Mouse (Mus musculus) liver, adult 2 months (tissue): ENCODE results near the gene Gm13030. TPM values are rescaled to one million over a fixed set of nuclear protein-coding genes. Genes with fewer than 3 reads are reported as not detected.
"Not testable (repeated sequence)": the region's sequence is repeated elsewhere in the genome, so short reads cannot be mapped to it uniquely, and the experiment has no call there.

Experiments used
- DNase-seq: peaks from one replicate; pipeline ENCODE4 v3.0.0-alpha.2; 2011; ENCODE audit warnings: low read depth, low spot score; ENCODE audit errors: extremely low read depth
- H3K27ac ChIP-seq: fragments of 200-500 bp; replicated peaks from 2 replicates; pipeline ENCODE4 v1.5.1; 2012; ENCODE audit warnings: low read depth, mild to moderate bottlenecking, control low read depth, inconsistent platforms, low read length; ENCODE audit not compliant: insufficient read depth
- H3K27me3 ChIP-seq: fragments of 200-500 bp; 2 replicates; pipeline ENCODE4 v1.6.1; 2012; ENCODE audit warnings: mild to moderate bottlenecking, moderate library complexity, low read length, inconsistent platforms; ENCODE audit not compliant: control insufficient read depth, insufficient read depth
- H3K36me3 ChIP-seq: fragments of 200-500 bp; 2 replicates; pipeline ENCODE4 v1.6.1; 2012; ENCODE audit warnings: low read length, inconsistent platforms; ENCODE audit not compliant: control insufficient read depth, insufficient read depth
- H3K4me1 ChIP-seq: fragments of 200-500 bp; 2 replicates; pipeline ENCODE4 v1.6.1; 2011; ENCODE audit warnings: low read length; ENCODE audit not compliant: control insufficient read depth, insufficient read depth
- H3K4me3 ChIP-seq: fragments of 200-500 bp; 2 replicates; pipeline ENCODE4 v1.5.1; 2011; ENCODE audit warnings: low read depth, mild to moderate bottlenecking, control low read depth, low read length, moderate library complexity; ENCODE audit not compliant: insufficient read depth
- H3K79me2 ChIP-seq: fragments of 200-500 bp; 2 replicates; pipeline ENCODE4 v1.6.1; 2012; ENCODE audit warnings: inconsistent platforms, mild to moderate bottlenecking, low read length, moderate library complexity; ENCODE audit not compliant: control insufficient read depth, insufficient read depth
- H3K9ac ChIP-seq: fragments of 200-500 bp; 2 replicates; pipeline ENCODE4 v1.6.1; 2012; ENCODE audit warnings: low read depth, mild to moderate bottlenecking, control low read depth, inconsistent platforms, low read length
- CTCF ChIP-seq: fragments of 200-500 bp; IDR thresholded peaks from 2 replicates; pipeline ENCODE4 v1.5.1; 2011; ENCODE audit warnings: low read depth, low read length, control low read depth
- POLR2A ChIP-seq: fragments of 200-500 bp; IDR thresholded peaks from 2 replicates; pipeline ENCODE4 v1.6.1; 2011; ENCODE audit warnings: low read length, control low read depth; ENCODE audit not compliant: insufficient read depth; ENCODE audit errors: extremely low read depth
- WGBS: fragments of 180-500 bp; shearing (Covaris S2); methylation state at CpG from one replicate; pipeline ENCODE4 v1.1.7; 2018; 5-methylcytosine and 5-hydroxymethylcytosine counted together
- polyA plus RNA-seq: library from polyadenylated mRNA; depleted of rRNA; stranded (reverse); fragments of >200 nt; gene quantifications from 2 replicates; pipeline ENCODE4 v1.2.3, GENCODE M21; 2012; rRNA removed
- total RNA-seq: library from RNA; depleted of rRNA; stranded (reverse); fragments of >200 nt; gene quantifications from 2 replicates; pipeline ENCODE4 v1.2.3, GENCODE M21; 2014; rRNA removed

Gene Gm13030
- total and polyA plus RNA-seq, 2 experiments: not detected

DNA sequence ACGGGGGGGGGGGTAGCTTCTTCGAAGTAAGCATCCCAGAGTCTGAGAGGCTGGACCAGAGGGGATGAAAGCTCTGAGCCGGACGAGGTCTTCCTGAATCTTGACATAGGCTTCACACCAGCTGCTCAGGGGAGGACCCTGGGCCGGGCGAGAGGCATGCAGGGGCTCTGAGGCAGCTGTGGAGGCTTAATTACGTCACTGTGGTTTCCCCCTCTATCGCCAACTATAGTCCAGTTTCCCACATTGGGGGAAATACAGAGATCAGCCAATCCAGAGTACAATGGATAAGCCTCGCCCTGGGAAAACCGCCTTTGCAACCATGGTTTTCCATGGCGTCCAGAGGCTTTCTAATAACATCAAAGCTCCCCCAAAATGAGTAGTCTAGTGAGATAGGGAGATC, 46.6 kb downstream of the Gm13030 start:
- Histone ChIP-seq H3K27me3 (no peaks in the 10 kb centered on the region), H3K9ac (no peak overlapping the region), H3K36me3 (no peaks in the 10 kb centered on the region), H3K4me3 (no peak overlapping the region), H3K27ac (no peak overlapping the region), H3K4me1 (no peaks in the 10 kb centered on the region), H3K79me2 (no peaks in the 10 kb centered on the region)
- DNase-seq: no peak
- no peak for TF ChIP-seq CTCF
- TF ChIP-seq POLR2A: no peak
- 58% methylated on average over 11 of the region's 11 CpGs for WGBS

DNA sequence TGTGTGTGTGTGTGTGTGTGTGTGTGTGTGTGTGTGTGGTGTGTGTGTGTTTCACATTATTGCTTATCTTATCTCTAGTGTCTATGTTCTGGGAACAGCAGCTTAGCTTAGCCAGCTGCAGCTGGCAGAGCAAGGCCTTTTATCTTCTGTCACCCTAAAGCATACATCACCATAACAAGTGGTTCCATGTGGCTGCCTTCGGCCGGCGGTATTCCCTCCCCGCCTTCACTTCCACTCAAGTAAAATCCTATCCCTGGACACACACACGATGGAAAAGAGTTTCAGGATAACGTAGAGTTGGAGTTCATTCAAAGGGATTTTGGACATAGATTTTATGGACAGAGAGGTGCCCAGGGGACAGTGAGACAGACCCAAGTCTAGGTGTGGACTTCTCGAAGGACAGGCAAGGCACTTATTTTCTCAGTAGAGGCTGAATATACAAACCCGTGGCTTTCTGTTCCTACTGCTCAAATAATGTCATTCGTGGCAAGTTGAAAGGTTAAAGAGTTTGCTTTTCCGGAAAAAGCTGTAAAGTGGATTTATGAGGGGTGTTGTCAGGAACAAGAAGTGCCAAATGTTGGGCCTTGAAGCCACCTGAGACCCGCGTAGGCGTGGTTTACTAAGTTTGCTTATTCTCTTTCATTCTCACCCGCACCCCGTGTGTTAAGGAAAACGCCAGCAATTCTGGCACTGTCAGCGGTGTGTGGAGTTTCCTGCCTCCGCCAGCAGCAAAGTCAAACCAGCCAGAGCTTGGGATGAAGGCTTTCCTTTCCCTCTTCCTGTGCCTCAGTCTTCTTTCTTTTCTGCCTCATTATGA, 47.8 kb downstream of the Gm13030 start:
- no peaks in the 10 kb centered on the region for H3K4me1 ChIP-seq
- H3K27me3 ChIP-seq: no peaks in the 10 kb centered on the region
- no peak for TF ChIP-seq CTCF
- no peak for TF ChIP-seq POLR2A
- no peak for DNase-seq
- WGBS: 34% methylated on average over 18 of the region's 18 CpGs
- H3K9ac ChIP-seq: no peak overlapping the region
- H3K27ac ChIP-seq: no peak overlapping the region
- no peaks in the 10 kb centered on the region for H3K36me3 ChIP-seq
- H3K4me3 ChIP-seq: no peak overlapping the region
- no peaks in the 10 kb centered on the region for H3K79me2 ChIP-seq

DNA sequence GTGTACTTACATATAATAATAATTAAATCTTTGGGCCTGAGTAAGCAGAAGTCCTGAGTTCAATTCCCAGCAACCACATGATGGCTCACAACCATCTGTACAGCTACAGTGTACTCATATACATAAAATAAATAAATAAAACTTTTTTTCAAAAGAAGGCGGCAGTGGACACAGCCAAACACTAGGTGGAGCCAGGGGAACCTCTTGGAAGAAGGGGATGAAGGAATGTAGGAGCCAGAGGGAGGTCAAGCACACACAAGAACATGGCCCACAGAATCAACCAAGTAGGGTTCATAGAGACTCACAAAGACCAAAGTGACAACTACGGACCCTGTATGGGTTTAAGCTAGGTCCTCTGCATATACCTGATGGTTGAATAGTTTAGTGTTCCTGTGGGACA, 49.1 kb downstream of the Gm13030 start:
- Histone ChIP-seq H3K4me3 (no peak overlapping the region), H3K9ac (no peak overlapping the region), H3K79me2 (no peaks in the 10 kb centered on the region), H3K27me3 (no peaks in the 10 kb centered on the region), H3K4me1 (no peaks in the 10 kb centered on the region), H3K27ac (no peak overlapping the region), H3K36me3 (no peaks in the 10 kb centered on the region)
- no peak for TF ChIP-seq CTCF
- no peak for TF ChIP-seq POLR2A
- DNase-seq: no peak
- WGBS: 91% methylated on average over 2 of the region's 2 CpGs

DNA sequence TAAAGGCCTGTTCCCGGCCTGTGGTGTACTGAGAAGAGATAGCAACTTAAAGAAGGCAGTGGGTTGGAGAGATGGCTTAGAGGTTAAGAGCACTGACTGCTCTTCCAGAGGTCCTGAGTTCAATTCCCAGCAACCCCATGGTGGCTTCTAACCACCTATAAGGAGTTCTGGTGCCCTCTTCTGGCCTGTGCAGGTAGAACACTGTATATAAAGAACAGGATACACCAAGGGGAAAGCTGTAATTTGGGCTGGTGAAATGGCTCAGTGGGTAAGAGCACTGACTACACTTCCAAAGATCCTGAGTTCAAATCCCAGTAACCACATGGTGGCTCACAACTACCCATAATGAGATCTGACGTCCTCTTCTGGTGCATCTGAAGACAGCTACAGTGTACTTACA, 49.6 kb downstream of the Gm13030 start:
- H3K36me3 ChIP-seq, H3K27me3 ChIP-seq, H3K79me2 ChIP-seq, H3K27ac ChIP-seq, H3K9ac ChIP-seq, DNase-seq, H3K4me3 ChIP-seq, H3K4me1 ChIP-seq: not testable (repeated sequence)
- 75% methylated on average over 2 of the region's 2 CpGs for WGBS

DNA sequence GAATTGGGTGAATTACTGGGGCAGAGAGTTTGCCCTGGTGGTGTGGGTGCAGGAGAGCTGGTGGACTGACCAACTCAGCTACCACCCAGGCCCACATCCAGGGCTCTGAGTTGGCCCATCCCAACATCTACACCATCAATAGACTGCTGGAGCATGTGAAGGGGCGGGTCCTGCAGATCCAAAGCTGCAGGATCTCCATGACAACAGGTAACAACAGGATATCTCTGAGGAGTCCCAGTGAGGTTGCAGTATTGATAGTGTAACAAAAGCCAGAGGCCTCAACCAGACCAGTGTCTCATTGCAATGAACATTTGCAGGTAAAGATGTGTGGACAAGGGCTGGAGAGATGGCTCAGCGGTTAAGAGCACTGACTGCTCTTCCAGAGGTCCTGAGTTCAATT, 52.7 kb downstream of the Gm13030 start:
- no peak overlapping the region for H3K4me3 ChIP-seq
- no peak for DNase-seq
- no peaks in the 10 kb centered on the region for H3K79me2 ChIP-seq
- TF ChIP-seq CTCF (no peak), POLR2A (no peak)
- H3K27ac ChIP-seq: no peak overlapping the region
- no peaks in the 10 kb centered on the region for H3K27me3 ChIP-seq
- H3K4me1 ChIP-seq: no peaks in the 10 kb centered on the region
- H3K36me3 ChIP-seq: no peaks in the 10 kb centered on the region
- WGBS: 85% methylated on average over 2 of the region's 2 CpGs
- no peak overlapping the region for H3K9ac ChIP-seq

Other genes starting within 250 kb of the Gm13030 start
- gene Vwa5b1, start 238.1 kb downstream of the Gm13030 start, total RNA-seq: not detected in 2 replicates
- gene Vwa5b1, start 238.1 kb downstream of the Gm13030 start, polyA plus RNA-seq: not detected in 2 replicates
- gene Pla2g2c, start 149.2 kb downstream of the Gm13030 start, total RNA-seq: not detected in 2 replicates
- gene Pla2g2c, start 149.2 kb downstream of the Gm13030 start, polyA plus RNA-seq: not detected in 2 replicates
- under 0.01 and 0.07 TPM in 2 replicates for gene Ubxn10, start 136.8 kb downstream of the Gm13030 start, total RNA-seq
- gene Ubxn10, start 136.8 kb downstream of the Gm13030 start, polyA plus RNA-seq: 0.05 and 0.06 TPM in 2 replicates
- 0.13 TPM in 1 of 2 replicates, not detected in the other for gene Pla2g2f, start 116.3 kb downstream of the Gm13030 start, total RNA-seq
- not detected in 2 replicates for gene Pla2g2f, start 116.3 kb downstream of the Gm13030 start, polyA plus RNA-seq
- not detected in 2 replicates for gene Pla2g2d, start 98.2 kb downstream of the Gm13030 start, total RNA-seq
- gene Pla2g2d, start 98.2 kb downstream of the Gm13030 start, polyA plus RNA-seq: not detected in 2 replicates
- 0.13 TPM in 1 of 2 replicates, not detected in the other for gene Pla2g5, start 10.5 kb downstream of the Gm13030 start, total RNA-seq
- gene Pla2g5, start 10.5 kb downstream of the Gm13030 start, polyA plus RNA-seq: not detected in 2 replicates
- not detected in 2 replicates for gene Pla2g2e, start 4.0 kb upstream of the Gm13030 start, total RNA-seq
- gene Pla2g2e, start 4.0 kb upstream of the Gm13030 start, polyA plus RNA-seq: not detected in 2 replicates
- gene Otud3, start 40.0 kb upstream of the Gm13030 start, total RNA-seq: 4.1 and 5.6 TPM in 2 replicates
- gene Otud3, start 40.0 kb upstream of the Gm13030 start, polyA plus RNA-seq: 4.1 and 5.1 TPM in 2 replicates
- gene Rnf186, start 93.1 kb upstream of the Gm13030 start, total RNA-seq: 5.5 and 13.4 TPM in 2 replicates
- gene Rnf186, start 93.1 kb upstream of the Gm13030 start, polyA plus RNA-seq: 24.5 and 25.8 TPM in 2 replicates
- 10.2 and 12.6 TPM in 2 replicates for gene Tmco4, start 98.9 kb upstream of the Gm13030 start, total RNA-seq
- gene Tmco4, start 98.9 kb upstream of the Gm13030 start, polyA plus RNA-seq: 14.6 and 15.3 TPM in 2 replicates
- not detected in 2 replicates for gene Htr6, start 201.6 kb upstream of the Gm13030 start, total RNA-seq
- gene Htr6, start 201.6 kb upstream of the Gm13030 start, polyA plus RNA-seq: not detected in 2 replicates
- gene Nbl1, start 219.0 kb upstream of the Gm13030 start, total RNA-seq: 0.37 and 1.7 TPM in 2 replicates
- gene Nbl1, start 219.0 kb upstream of the Gm13030 start, polyA plus RNA-seq: 1.1 and 1.3 TPM in 2 replicates